Mouse (Mus musculus) 416B (cell line): ENCODE data around the gene Dazl.
A peak's percentile ranks its signal among the peaks of the same experiment; 100 is the strongest.

Experiments used
- DNase-seq: peaks from one replicate; pipeline ENCODE4 v3.0.0; 2011; ENCODE audit warnings: low read depth

Gene Dazl

DNA sequence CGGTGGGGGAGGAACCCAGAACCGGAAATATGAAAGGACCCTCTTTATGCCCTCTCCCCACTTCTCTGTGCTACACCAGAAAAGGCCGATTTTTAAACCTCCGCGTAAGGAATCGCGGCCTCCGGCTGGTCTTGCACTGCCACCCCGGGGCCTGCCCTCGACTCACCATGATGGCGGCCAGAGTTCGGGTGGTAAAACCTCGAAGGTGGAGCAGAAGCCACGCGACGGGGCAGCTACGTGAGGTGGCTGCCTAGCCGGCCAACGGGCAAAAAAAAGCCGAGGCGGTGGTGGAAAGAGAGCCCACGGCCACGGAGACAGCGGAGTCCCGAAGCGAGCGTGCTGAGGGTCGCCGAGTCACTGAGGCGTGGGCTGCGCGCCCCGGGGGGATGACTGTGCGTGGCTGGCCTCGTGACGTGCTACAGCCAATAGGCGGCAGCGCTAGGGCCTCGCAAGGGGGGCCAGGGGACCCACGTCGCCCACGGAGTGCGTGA, at the start of gene Dazl:
Gene Dazl (minus strand): TSS at position 396 of the 491 bp plus-strand sequence.
- no peak for DNase-seq

GRCm38 (mm10) chr17:50341850-50342544, 48.6 kb upstream of the Dazl start:
- DNase-seq, result no peak

DNA sequence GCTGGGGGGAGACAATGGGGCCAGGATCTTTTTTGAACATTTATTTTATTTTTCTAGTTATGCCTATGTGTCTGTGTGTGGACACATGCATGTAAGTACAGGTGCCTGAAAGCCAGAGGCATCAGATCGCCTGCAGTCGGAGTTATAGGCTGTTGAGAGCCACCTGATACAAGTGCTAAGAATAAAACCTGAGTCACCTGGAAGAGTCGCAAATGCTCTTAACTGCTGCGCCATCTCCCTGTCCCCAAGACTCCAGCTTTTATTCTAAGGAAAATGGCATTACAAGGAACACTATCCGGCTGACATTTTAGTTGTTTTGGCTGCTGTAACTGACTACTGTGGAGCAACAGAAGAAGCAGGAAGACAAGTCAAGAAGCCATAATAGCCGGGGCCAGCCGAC, 45.5 kb upstream of the Dazl start:
- DNase-seq, result no peak

GRCm38 (mm10) chr17:50335776-50336175, 42.3 kb upstream of the Dazl start:
- peak; percentile 20 for DNase-seq

GRCm38 (mm10) chr17:50334694-50335093, 41.3 kb upstream of the Dazl start:
- DNase-seq, result no peak

- DNase-seq, result no peak
Observed at GRCm38 (mm10) chr17:50332012-50332300, 38.5 kb upstream of the Dazl start.

GRCm38 (mm10) chr17:50331171-50332011, 38.0 kb upstream of the Dazl start:
- DNase-seq, result peak; percentile 85

DNA sequence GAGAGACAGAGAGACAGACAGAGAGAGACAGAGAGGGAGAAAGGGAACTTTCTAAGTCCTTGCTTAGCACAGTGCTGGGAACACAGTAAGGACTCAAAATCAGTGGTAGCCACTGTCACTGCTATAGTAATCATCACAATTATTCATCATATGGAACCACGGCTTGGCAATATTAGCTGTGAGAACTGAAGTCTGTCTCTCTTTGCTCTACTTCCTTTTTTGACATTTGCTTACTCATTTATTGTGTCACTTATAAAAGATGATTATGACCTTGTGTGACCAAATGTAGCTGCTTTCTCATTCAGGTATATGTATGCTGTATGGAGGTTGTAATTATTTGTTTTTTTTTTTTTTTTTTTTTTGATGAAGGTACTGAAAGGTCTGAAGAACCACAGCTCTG, 36.8 kb upstream of the Dazl start:
- DNase-seq, result peak; percentile 50

- no peak for DNase-seq
Observed at GRCm38 (mm10) chr17:50324658-50325057, 31.2 kb upstream of the Dazl start.

- no peak for DNase-seq
Observed at GRCm38 (mm10) chr17:50318810-50319209, 25.4 kb upstream of the Dazl start.

DNA sequence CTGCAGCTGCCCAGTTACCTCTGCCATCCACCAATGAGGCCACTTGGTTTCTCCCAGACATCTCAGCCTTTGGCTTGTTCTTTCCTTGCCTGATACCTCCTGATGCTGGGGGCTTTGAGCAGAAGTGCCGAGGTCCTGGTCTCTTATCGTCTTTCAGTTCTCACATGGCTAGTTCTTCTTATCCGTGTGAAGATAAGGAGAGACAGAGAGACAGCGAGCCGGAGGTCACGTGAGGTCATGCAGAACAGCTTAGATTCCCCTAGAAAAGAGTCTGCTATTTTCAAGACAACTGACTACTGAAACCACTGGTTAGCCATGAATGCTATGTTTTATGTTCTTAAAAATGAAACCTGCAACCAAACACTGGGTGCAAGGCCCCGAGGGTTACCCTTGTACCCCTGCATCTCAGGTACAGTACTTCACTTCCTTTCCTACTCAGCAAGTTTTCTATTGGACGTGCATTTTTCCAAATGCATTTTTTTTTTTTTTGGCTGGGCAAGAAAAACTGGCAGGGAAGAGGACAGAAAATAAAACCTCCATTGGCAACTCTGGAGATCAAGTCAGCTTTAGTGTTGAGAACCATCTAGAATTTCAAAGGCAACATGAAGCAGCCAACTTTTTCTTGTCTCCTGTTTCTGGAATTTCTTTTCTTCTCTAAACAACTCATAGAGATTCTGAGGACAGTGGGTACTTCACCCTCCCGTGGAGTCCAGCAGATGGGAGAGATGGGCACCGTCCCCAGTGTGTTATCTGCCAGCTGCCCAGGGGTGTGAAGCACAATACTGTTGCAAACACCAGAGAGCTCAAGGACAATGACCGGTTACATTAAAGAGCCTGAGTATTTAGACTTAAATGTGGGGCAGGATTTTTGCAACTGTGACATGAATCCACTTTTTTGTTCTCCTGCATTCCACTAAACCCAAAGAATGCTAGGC, 23.0 kb upstream of the Dazl start:
- no peak for DNase-seq

- DNase-seq, result peak; percentile 38
Observed at GRCm38 (mm10) chr17:50310148-50310802, 16.8 kb upstream of the Dazl start.

GRCm38 (mm10) chr17:50309512-50310072, 16.2 kb upstream of the Dazl start:
- DNase-seq, result no peak

DNA sequence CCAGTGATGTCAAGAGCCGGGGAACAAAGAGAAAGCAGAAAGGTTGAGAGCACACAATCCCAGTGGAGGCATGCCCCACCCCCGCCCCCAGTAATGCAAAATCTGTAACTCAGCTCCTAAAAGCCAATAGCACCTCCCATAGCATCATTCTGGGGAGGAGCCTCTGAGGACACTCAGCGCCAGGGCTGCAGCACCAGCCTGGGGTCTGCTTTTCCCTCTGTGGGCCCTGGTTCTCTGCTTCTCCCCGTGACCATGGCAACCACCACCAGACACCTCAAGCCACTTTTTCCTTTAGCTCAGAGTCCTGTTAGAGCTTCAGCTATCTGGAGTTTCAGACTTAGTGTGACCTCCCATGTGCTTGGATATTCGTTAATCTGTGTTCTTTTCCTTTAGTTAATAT, 15.4 kb upstream of the Dazl start:
- no peak for DNase-seq

- peak; percentile 16 for DNase-seq
Observed at GRCm38 (mm10) chr17:50308059-50308647, 14.7 kb upstream of the Dazl start.

DNA sequence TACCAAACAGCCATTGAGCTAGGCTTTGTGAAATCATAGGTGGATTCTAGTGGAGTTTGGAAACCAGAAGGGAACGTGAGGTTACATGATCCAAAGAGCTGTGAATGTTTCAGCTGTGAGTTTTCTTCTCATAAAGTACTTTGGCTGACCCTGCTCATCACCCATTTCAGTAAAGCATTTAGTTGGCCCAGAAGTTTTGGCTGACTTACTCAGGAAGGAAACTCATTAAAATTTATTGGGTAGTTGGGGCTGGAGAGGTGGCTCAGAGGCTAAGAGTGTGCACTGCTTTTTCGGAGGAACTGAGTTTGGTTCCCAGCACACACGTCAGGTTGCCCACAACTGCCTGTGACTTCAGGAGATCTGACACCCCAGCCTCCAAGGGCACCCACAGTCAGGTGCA, 9.4 kb upstream of the Dazl start:
- DNase-seq, result no peak

DNA sequence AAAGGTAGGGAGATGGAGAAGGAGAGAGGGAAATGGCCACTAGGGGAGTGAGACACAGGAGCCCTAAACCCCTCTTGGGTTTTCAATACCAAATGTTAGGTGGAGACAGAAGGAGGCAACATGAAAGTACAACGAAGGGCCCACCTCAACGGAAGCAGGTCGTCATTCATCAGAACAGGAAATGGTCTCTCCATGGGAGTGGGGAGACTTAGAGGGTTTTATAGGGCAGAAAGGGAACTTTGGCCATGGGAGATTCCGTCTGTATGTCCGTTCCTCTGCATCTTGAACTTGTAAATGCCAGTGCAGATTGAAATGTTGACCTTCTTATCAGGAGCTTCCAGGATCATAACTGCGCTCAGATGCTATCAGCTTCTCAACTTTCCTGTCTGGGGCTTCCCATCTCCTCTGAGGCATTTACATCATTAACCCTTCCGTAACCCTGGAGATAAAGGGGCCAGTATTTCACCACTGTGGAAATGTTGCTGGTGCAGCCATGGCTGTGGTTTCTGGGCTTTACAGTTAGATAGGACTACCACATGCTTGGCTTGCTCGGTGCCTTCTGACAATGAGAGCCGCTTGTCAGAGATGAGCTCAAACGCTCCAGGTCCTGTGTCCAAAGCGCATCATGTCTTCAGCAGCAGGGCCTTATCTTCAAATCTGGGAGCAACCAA, 6.9 kb upstream of the Dazl start:
- peak; percentile 62 for DNase-seq

GRCm38 (mm10) chr17:50298821-50299220, 5.4 kb upstream of the Dazl start:
- DNase-seq, result no peak

- DNase-seq, result no peak
Observed at GRCm38 (mm10) chr17:50294726-50295125, 1.3 kb upstream of the Dazl start.

DNA sequence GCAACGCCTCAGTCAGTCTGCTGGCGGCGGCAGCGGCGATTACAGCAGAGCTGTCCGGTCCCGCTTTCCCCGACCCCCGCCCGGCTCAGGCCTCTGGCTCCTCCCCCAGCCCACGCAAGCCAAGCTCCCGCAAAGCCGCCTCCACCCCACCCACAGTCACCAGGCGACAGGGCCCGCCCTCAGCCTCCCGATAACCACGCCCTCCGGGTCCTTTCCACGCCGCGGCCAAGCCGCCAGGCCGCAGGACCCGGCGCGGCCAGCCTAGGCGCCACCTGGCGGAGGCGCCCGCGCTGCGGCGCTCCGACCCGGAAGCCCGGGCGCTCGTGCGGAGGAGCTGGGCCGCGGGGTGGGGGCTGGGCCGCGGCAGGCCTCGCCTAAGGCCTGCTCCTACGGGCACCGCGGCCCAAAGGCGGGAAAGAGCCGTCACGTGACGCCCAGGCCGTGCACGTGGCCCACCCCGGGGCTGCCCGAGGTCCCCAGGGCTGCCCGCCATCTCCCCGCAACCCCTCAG, 720 bp downstream of the Dazl start:
- DNase-seq, result no peak
